Mouse (Mus musculus): ENCODE results near the gene D5Ertd579e. TPM values are rescaled to one million over a fixed set of nuclear protein-coding genes. Genes with fewer than 3 reads are reported as not detected.

Gene D5Ertd579e
- polyA plus RNA-seq, 1 experiment from 2014 or later: 20.7 TPM

GRCm38 (mm10) chr5:36597653-36598052, 98.2 kb downstream of the D5Ertd579e start:
- Histone ChIP-seq H3K9ac (ENCODE audit: low read depth, low read length) (no peak overlapping the region), H3K27ac (replicated peaks; ENCODE audit: low read depth, low read length) (no peak overlapping the region), H3K4me3 (ENCODE audit: low read depth, low read length) (no peak overlapping the region), H3K27me3 (replicated peaks; ENCODE audit: control insufficient read depth, insufficient read depth, low read length) (no peaks in the 10 kb centered on the region), H3K4me1 (ENCODE audit: control insufficient read depth, insufficient read depth, low read length) (no peaks in the 10 kb centered on the region), H3K9me3 (ENCODE audit: control insufficient read depth, low read length) (no peaks in the 10 kb centered on the region), H3K4me2 (ENCODE audit: low read depth, low read length) (no peak overlapping the region), H3K36me3 (ENCODE audit: control insufficient read depth, insufficient read depth, low read length) (peaks cover 35% of the 10 kb centered on the region)
- ATAC-seq (ENCODE audit: low read depth) (0 out of 2 replicates have a peak, but pooled peaks have one; percentile 46), DNase-seq (ENCODE audit: low spot score) (no peak)
- 34% methylated on average over 4 of the region's 4 CpGs for WGBS

DNA sequence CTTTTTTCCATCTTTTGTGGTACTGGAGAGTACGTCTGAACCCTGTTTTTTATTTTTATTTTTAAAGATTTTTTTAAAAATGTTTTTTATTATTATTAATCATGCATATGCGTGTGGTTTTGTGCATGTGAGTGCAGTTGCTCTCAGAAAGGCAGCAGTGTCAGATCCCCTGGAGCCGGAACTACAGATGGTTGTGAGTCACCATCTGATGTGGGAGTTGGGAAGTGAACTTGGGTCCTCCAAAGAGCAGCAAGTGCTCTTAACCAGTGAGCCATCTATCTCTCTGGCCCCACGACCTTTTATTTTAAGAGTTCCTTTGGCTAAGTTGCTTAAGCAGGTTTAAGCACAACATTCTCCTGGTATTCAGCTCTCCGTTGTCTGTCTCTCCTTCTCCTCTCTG, 99.6 kb downstream of the D5Ertd579e start:
- no peak overlapping the region for H3K27ac ChIP-seq (replicated peaks; ENCODE audit: low read depth, low read length)
- no peak overlapping the region for H3K9ac ChIP-seq (ENCODE audit: low read depth, low read length)
- no peaks in the 10 kb centered on the region for H3K4me1 ChIP-seq (ENCODE audit: control insufficient read depth, insufficient read depth, low read length)
- DNase-seq (ENCODE audit: low spot score) (no peak), ATAC-seq (ENCODE audit: low read depth) (no peak)
- peaks cover 21% of the 10 kb centered on the region for H3K36me3 ChIP-seq (ENCODE audit: control insufficient read depth, insufficient read depth, low read length)
- 76% methylated on average over 5 of the region's 5 CpGs for WGBS
- no peak overlapping the region for H3K4me2 ChIP-seq (ENCODE audit: low read depth, low read length)
- no peaks in the 10 kb centered on the region for H3K9me3 ChIP-seq (ENCODE audit: control insufficient read depth, low read length)
- no peaks in the 10 kb centered on the region for H3K27me3 ChIP-seq (replicated peaks; ENCODE audit: control insufficient read depth, insufficient read depth, low read length)
- no peak overlapping the region for H3K4me3 ChIP-seq (ENCODE audit: low read depth, low read length)

DNA sequence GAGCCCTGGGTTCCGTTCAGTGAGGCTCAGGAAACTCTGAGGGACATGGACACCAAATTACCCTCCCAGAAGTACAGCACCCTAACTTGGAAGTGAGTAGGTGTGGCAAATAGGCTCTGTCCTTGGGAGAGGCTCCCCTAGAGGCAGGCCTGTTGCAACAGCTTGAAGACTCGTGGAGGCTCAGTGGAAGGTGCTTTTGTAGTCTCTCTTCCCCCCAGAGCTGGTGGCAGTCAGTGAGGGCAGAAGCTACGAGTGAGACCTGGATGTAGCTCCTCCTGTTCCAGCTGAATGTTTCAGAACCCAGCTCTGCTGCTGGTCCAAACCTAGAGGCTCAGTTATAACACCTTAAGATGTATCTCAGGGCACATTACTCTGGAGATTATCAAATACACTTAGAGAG, 100.7 kb downstream of the D5Ertd579e start:
- H3K4me3 ChIP-seq (ENCODE audit: low read depth, low read length): no peak overlapping the region
- peaks cover 12% of the 10 kb centered on the region; the same call in 1 of the 2 replicates for H3K36me3 ChIP-seq (ENCODE audit: control insufficient read depth, insufficient read depth, low read length)
- no peaks in the 10 kb centered on the region for H3K4me1 ChIP-seq (ENCODE audit: control insufficient read depth, insufficient read depth, low read length)
- no peak overlapping the region for H3K4me2 ChIP-seq (ENCODE audit: low read depth, low read length)
- H3K9me3 ChIP-seq (ENCODE audit: control insufficient read depth, low read length): no peaks in the 10 kb centered on the region
- ATAC-seq (ENCODE audit: low read depth) (no peak), DNase-seq (ENCODE audit: low spot score) (no peak)
- WGBS: 15% methylated on average over 3 of the region's 3 CpGs
- H3K27ac ChIP-seq (replicated peaks; ENCODE audit: low read depth, low read length): no peak overlapping the region
- H3K27me3 ChIP-seq (replicated peaks; ENCODE audit: control insufficient read depth, insufficient read depth, low read length): no peaks in the 10 kb centered on the region
- H3K9ac ChIP-seq (ENCODE audit: low read depth, low read length): no peak overlapping the region

DNA sequence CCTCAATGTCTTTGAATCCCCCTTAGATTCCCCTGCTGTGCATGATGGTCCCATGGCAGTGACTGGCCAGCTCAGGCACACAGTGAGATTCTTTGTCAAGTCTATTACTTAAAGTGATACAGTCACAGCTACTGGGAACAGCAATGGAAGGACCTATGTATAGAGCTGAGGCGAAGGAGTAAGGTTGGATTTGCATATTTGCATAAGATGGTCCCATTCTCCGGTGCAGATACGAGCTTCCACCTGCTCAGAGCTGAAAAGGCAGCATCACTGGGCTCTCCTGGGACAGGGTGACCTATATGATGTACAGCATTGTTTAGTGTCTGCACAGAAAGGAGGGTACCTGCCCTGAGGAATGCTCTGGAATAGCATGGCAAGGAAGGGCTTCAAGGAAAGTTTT, 101.5 kb downstream of the D5Ertd579e start:
- Histone ChIP-seq H3K4me3 (ENCODE audit: low read depth, low read length) (no peak overlapping the region), H3K4me2 (ENCODE audit: low read depth, low read length) (no peak overlapping the region), H3K27me3 (replicated peaks; ENCODE audit: control insufficient read depth, insufficient read depth, low read length) (no peaks in the 10 kb centered on the region), H3K36me3 (ENCODE audit: control insufficient read depth, insufficient read depth, low read length) (0 out of 2 replicates have a peak, but pooled peaks cover 4% of the 10 kb centered on the region), H3K27ac (replicated peaks; ENCODE audit: low read depth, low read length) (no peak overlapping the region), H3K9me3 (ENCODE audit: control insufficient read depth, low read length) (no peaks in the 10 kb centered on the region), H3K4me1 (ENCODE audit: control insufficient read depth, insufficient read depth, low read length) (no peaks in the 10 kb centered on the region), H3K9ac (ENCODE audit: low read depth, low read length) (no peak overlapping the region)
- ATAC-seq (ENCODE audit: low read depth): no peak
- DNase-seq (ENCODE audit: low spot score): no peak
- WGBS: 86% methylated on average over 3 of the region's 3 CpGs

DNA sequence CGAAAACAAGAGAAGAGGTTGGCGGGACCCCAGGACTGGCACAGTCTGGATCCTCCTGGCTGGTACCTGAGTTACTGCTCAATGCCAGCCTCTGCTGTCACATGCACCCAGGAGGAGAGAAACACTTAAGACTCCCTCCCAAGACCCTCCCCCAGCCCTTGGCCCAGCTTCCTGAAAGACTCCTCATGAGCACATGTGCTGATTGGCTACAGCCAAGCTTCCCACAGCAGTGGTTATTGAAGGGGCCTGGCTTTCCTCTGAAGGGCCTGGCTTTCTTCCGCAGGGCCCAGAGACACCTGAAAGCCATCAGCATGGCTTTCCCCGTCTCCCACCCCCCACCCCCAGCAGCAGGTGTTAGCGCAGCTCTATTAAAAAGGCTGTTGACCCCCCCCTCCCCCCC, 102.6 kb downstream of the D5Ertd579e start, which contains the start of gene Tbc1d14:
Gene Tbc1d14 (minus strand): TSS at position 101 of the 400 bp plus-strand sequence.
- WGBS: 88% methylated on average over 5 of the region's 5 CpGs
- H3K9me3 ChIP-seq (ENCODE audit: control insufficient read depth, low read length): no peaks in the 10 kb centered on the region
- no peak for DNase-seq (ENCODE audit: low spot score)
- no peaks in the 10 kb centered on the region for H3K4me1 ChIP-seq (ENCODE audit: control insufficient read depth, insufficient read depth, low read length)
- no peaks in the 10 kb centered on the region for H3K36me3 ChIP-seq (ENCODE audit: control insufficient read depth, insufficient read depth, low read length)
- no peak within 1 kb of the TSS for H3K4me3 ChIP-seq (ENCODE audit: low read depth, low read length)
- no peaks in the 10 kb centered on the region for H3K27me3 ChIP-seq (replicated peaks; ENCODE audit: control insufficient read depth, insufficient read depth, low read length)
- no peak within 1 kb of the TSS for H3K4me2 ChIP-seq (ENCODE audit: low read depth, low read length)
- ATAC-seq (ENCODE audit: low read depth): no peak
- no peak within 1 kb of the TSS for H3K9ac ChIP-seq (ENCODE audit: low read depth, low read length)
- no peak within 1 kb of the TSS for H3K27ac ChIP-seq (replicated peaks; ENCODE audit: low read depth, low read length)

DNA sequence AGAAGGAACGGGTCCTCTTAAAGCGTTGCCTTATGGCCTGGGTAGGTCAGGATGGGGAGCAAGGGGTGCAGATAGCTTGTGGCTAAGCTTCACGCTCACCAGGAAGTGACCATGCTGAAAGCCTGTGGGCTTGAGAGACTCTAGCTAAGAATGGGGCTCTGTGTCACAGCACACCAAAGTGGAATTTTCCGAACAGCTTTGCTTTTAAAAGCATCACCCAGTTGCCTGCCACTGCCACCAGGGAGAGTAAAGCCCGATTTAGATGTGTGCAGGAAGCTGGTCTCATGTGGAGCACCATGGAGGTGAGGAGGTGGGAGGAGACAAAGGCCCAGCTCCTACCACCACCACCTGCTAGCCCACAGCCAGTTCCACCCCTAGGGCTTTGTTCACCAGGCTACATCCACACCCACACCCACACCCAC, 105.3 kb downstream of the D5Ertd579e start:
- DNase-seq (ENCODE audit: low spot score): no peak
- 66% methylated on average over 5 of the region's 5 CpGs for WGBS
- Histone ChIP-seq H3K4me1 (ENCODE audit: control insufficient read depth, insufficient read depth, low read length) (no peaks in the 10 kb centered on the region), H3K27ac (replicated peaks; ENCODE audit: low read depth, low read length) (no peak overlapping the region), H3K4me2 (ENCODE audit: low read depth, low read length) (no peak overlapping the region), H3K9ac (ENCODE audit: low read depth, low read length) (no peak overlapping the region), H3K4me3 (ENCODE audit: low read depth, low read length) (no peak overlapping the region), H3K27me3 (replicated peaks; ENCODE audit: control insufficient read depth, insufficient read depth, low read length) (no peaks in the 10 kb centered on the region), H3K9me3 (ENCODE audit: control insufficient read depth, low read length) (no peaks in the 10 kb centered on the region), H3K36me3 (ENCODE audit: control insufficient read depth, insufficient read depth, low read length) (no peaks in the 10 kb centered on the region)
- no peak for ATAC-seq (ENCODE audit: low read depth)

DNA sequence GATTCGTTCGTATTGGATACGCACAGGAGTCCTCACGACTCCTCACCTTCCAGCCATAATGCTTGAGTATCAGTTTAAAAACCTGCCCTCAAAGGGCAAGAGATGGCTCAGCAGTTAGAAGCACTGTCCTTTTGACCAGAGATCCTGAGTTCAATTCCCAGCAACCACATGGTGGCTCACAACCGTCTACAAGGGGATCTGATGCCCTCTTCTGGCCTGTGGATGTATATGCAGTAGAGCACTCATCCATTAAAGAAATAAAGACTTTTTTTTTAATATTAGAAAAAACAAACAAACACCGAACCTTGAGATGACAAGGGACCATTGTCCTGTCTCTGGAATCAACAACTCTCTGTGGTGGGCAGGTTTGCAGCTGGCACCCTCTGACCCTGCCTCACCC, 111.5 kb downstream of the D5Ertd579e start:
- Histone ChIP-seq H3K9me3 (ENCODE audit: control insufficient read depth, low read length) (no peaks in the 10 kb centered on the region), H3K27ac (replicated peaks; ENCODE audit: low read depth, low read length) (no peak overlapping the region), H3K4me2 (ENCODE audit: low read depth, low read length) (no peak overlapping the region), H3K4me1 (ENCODE audit: control insufficient read depth, insufficient read depth, low read length) (peaks cover 7% of the 10 kb centered on the region), H3K27me3 (replicated peaks; ENCODE audit: control insufficient read depth, insufficient read depth, low read length) (no peaks in the 10 kb centered on the region), H3K4me3 (ENCODE audit: low read depth, low read length) (no peak overlapping the region), H3K36me3 (ENCODE audit: control insufficient read depth, insufficient read depth, low read length) (no peaks in the 10 kb centered on the region), H3K9ac (ENCODE audit: low read depth, low read length) (no peak overlapping the region)
- ATAC-seq (ENCODE audit: low read depth) (no peak), DNase-seq (ENCODE audit: low spot score) (no peak)
- 68% methylated on average over 6 of the region's 6 CpGs for WGBS

- no peaks in the 10 kb centered on the region for H3K36me3 ChIP-seq (ENCODE audit: control insufficient read depth, insufficient read depth, low read length)
- peak; percentile 97 for ATAC-seq (ENCODE audit: low read depth)
- H3K9me3 ChIP-seq (ENCODE audit: control insufficient read depth, low read length): no peaks in the 10 kb centered on the region
- WGBS: 2% methylated on average over 37 of the region's 54 CpGs
- peak overlapping the region; percentile 88 for H3K27ac ChIP-seq (replicated peaks; ENCODE audit: low read depth, low read length)
- no peaks in the 10 kb centered on the region for H3K27me3 ChIP-seq (replicated peaks; ENCODE audit: control insufficient read depth, insufficient read depth, low read length)
- peak overlapping the region; percentile 79 for H3K9ac ChIP-seq (ENCODE audit: low read depth, low read length)
- H3K4me3 ChIP-seq (ENCODE audit: low read depth, low read length): peak overlapping the region; percentile 77
- DNase-seq (ENCODE audit: low spot score): peak; percentile 99
- peak overlapping the region; percentile 100 for H3K4me2 ChIP-seq (ENCODE audit: low read depth, low read length)
- H3K4me1 ChIP-seq (ENCODE audit: control insufficient read depth, insufficient read depth, low read length): peaks cover 7% of the 10 kb centered on the region
Measured at GRCm38 (mm10) chr5:36581924-36582642, 113.7 kb downstream of the D5Ertd579e start.

Data from embryonic facial prominence, embryonic 14.5 days (tissue).